Mouse (Mus musculus) mesoderm, embryonic 11.5 days (tissue): ENCODE results near the gene Gba.
"Not testable (repeated sequence)": the region's sequence is repeated elsewhere in the genome, so short reads cannot be mapped to it uniquely, and the experiment has no call there.

Experiments used
- DNase-seq: peaks from one replicate; pipeline ENCODE4 v3.0.0-alpha.2; 2012; ENCODE audit warnings: low read depth, low spot score

The Gba gene

DNA sequence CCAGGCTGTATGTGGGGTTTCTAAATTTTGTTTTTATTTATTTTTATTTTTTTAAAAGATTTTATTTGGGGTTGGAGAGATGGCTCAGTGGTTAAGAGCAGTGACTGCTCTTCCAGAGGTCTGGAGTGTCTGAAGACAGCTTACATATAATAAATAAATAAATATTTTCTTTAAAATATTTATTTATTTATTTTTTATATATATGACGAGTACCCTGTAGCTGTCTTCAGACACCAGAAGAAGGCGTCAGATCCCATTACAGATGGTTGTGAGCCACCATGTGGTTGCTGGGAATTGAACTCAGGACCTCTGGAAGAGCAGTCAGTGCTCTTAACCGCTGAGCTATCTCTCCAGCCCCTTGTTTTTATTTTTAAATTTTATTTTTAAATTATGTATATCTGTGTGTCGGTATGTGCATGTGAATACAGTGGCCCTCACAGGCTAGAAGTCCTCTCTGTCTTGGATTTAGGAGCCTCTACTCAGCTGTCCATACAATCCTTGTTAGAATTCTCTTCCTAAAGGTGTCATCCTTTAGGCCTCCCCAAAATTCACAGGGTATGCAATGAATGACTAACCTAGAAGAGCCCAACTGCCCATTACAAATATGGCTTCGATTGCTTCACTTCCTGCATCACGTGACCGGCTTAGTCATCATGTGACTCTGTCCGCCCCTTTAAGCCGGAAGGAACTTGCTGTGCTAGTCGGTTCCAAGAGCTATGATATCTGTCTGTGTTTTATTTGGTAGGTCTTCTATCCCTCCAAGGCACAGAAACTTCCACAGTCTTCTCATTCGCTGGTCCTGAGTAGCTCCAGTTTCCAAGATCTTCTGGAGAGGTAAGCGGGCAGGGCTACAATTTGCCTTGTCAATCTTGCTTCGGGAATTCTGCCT lies at the start of gene Gba:
TSS of gene Gba (plus strand) at position 676 of the 889 bp plus-strand sequence.
- peak; percentile 90 for DNase-seq

DNA sequence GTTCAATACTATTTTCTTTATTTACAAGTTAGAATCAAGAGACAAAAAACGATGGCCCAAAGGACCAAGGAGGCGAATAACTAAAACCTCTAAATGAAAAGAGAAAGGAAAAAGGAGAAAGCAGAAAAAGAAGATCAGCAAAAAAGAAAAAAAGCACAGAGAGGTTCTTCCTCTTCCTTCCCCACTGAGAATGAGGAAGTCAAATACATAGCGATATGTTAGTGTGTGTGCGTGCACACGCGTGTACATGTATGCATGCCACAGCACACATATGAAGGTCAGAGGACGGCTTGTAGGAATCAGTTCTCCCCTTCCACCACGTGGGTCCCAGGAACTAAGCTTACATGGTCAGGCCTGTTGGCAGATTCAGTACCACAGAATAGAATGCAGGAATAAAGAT lies 45.8 kb upstream of the Gba start:
- DNase-seq: no peak

DNA sequence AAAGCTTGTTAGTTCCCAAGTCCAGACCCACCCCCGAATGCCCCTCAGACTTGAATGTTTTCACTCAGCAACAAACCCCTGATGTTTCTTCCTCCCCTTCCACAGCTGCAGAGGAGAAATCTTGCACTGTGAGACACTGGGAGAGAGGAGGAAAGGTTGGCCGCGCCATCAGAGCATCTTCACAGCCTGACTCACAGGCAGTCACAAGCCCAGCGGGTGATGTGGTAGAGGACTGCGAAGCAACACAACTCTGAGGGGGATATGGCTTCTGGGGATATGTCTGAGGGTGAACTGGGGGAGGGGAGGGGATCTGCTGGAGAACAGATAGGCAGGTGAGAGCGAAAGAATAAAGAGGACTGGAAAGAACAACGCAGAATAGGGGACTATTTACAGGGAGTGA lies 44.1 kb upstream of the Gba start:
- no peak for DNase-seq

DNA sequence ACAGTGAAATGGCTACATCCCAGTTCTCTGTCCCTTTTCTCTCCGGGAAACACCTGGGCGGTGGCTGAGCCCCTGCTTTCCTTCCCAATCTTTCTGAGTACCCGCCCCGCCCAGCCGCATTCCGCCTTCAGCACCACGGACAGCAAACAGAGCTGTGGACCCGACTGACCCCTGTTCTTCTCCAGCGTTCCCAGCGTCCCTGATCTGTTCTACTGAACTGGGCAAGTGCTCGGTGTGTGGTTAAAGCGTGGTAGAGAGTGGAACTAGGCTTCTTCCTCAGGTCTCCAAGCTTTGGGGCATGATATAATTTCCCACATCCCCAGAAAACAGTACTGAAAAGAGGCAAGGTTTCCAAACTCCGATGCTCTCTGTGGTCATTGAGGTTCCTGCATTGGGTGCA lies 43.5 kb upstream of the Gba start:
- peak; percentile 75 for DNase-seq

DNA sequence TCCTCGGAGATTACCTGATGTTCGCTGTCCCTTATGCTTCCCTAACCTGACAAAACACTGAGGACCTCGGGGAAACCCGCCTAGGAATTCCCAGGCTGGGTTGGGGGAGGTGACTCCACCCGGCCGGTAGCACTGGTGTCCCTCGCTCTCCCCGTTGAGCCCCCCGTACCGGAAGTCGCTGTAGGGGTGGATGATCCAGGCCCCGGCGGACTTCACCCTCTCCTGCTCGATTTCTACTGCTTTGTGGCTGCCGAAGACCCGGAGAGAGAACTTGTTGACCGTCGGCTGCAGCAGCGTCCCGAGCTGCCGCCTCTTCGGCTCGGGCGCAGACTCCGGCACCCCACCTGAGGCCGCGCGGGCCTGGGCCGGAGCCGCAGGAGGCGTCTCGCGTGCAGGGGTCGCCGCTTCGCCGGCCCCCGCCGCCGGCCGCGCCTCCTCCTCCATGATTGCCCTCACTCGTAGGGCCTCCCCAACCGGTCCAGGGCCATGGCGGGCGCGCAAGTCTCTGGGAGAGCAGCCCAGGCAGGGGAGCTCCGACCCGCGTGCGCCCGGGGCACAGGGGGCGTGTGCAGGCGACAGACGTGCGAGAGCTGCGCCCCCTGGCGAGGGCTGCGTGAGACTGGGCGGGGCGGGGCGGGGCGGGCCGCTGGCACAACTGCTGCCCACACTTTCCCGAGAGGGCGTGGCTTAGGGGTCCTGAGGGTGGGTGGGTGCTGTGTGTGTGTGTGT lies 42.9 kb upstream of the Gba start, which contains the start of gene Hcn3:
TSS of gene Hcn3 (minus strand) at position 581 of the 729 bp plus-strand sequence.
- DNase-seq: peak; percentile 86

DNA sequence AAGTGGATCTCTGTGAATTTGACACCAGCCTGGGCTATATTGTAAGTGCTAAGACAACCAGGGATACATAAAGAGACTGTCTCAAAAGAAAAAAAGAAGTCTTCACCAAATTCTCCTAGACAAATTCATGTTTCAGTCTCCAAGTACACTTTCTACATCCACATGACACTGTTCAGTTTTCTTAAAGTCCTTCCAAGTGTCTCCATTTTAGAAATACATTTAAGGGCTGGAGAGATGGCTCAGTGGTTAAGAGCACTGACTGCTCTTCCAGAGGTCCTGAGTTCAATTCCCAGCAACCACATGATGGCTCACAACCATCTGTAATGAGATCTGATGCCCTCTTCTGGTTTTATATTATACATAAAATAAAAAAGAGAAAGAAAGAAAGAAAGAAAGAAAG lies 41.5 kb upstream of the Gba start:
- DNase-seq: not testable (repeated sequence)

DNA sequence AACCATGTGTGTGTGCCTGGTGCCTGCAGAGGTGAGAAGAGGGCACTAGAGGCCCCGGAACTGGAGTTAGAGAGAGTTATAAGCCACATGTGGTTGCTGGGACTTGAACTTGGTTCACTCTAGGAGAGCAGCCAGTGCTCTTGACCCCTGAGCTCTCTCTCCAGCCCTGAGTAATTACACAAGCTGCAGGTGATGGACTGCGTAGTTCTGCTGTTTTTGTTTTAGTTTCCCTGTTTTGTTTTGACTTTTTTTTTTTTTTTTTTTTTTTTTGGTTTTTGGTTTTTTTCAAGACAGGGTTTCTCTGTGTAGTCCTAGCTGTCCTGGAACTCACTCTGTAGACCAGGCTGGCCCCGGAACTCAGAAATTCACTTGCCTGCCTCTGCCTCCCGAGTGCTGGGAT lies 40.9 kb upstream of the Gba start:
- no peak for DNase-seq

DNA sequence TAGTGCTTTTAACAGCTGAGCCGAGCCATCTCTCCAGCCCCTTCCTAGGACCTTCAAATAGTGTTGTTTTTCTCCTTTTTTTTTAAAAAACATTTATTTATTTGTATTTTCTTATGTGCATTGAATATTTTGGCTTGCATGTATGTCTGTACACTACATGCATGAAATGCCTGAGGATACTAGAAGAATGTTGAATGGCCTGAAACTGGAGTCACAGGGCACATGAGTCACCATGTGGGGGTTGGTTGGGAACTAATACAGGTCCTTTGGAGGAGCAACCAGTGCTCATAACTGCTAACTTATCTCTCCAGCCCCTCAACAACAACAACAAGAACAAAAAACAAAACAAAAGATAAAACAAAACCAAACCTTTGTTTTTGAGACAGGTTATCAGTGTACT lies 39.6 kb upstream of the Gba start:
- no peak for DNase-seq

DNA sequence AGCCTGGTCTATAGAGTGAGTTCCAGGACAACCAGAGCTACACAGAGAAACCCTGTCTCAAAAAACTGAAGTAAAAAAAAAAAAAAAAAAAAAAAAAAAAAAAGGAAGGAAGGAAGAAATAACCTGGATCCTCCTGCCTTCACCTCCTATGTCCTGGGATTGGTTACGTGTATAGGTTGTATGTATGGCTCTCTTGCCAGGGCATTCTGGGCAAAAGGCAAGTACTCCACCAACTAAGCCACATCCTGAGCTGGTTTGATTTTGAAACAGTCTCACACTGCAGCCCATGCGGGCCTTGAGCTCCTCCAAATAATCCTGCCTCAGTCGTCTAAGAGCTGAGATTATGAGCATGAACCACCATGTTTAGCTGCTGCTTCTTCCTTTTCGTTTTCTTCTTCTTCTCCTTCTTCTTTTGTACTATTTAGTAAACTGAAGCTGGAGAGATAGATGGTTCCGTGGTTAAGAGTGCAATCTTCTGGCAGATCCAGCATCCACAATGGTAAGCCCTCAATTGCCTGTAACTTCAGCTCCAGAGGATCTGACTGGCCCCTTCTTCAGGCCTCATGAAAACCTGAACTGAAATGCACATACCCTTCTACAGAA lies 39.0 kb upstream of the Gba start:
- DNase-seq: no peak

DNA sequence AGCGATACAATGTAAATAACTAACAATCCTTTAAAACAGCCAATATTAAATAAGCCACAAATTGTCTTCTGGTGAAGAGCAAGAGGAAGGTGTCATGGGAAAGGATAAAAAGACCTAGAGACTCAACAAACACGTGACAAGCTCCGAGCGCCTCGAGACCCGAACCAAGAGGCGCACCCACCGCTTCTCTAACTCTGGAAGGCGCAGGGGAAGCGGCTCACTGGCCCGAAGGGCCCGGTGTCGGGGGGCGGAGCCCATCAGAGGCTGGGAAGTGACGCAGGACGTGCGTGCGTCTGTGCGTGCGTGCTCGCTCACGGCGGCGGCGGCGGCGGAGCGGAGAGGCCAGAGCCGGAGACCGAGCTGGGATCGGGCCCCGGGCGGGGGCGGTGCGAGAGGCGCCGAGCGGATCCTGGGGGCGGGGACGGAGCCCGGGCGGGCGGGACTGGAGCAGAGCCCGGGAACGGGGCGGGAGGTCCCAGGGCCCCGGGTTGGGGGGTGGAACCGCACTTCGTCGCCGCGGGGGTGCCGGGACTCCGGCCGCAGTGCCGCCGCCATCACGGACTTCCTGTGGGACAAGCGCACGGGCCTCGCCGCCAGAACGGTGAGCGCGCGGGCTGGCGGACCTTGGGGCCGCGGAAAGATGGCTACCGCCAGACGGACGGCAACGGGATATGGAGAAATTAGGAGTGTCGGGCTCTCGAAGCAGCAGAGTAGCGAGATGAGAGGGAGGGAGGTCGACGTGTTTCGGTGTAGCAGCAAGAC lies 38.0 kb upstream of the Gba start, which contains the start of gene Clk2:
TSS of gene Clk2 (plus strand) at position 290 of the 762 bp plus-strand sequence.
- DNase-seq: peak; percentile 94

DNA sequence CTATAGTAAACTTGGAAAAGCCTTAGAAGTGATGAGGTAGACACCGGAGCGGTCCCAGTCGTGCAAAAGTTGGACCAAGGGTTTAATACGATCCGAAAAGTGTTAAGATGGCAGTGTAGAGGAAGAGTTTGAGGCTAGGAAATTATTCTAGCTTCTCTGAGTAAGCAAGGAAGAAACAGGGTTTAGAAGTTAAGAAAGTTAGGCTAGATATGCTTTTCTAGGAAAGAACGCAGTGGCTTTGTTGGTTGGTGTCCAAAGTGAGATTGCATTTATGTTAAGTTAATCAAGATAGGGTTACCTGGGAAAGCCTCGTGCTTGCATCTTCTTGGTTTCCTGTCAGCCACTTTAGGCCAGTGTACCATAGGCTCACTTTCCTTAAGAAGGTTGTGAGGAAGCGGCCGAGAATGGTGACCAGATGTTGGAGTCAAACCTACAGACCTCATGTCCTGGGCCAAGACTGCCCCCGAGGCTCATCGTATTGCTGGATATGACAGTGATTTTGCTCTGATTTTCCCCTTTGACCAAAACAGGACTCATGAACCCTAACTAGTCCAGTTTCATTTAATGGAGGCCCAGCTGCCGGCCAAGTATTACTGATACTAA lies 37.4 kb upstream of the Gba start:
- DNase-seq: no peak

DNA sequence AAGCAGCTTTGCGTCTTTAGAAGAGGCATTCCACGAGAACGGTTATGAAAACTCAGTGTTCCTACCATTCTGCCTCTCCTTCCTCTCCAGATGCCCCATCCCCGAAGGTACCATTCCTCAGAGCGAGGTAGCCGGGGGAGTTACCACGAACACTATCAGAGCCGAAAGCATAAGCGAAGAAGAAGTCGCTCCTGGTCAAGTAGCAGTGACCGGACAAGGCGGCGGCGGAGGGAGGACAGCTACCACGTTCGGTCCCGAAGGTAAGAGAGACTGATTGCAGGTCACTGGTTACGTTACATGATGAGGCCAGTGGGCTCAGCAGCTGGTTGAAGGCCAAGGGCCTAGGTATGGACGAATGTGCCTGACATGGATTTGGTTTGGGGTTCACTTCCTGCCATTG lies 35.8 kb upstream of the Gba start:
- DNase-seq: no peak

DNA sequence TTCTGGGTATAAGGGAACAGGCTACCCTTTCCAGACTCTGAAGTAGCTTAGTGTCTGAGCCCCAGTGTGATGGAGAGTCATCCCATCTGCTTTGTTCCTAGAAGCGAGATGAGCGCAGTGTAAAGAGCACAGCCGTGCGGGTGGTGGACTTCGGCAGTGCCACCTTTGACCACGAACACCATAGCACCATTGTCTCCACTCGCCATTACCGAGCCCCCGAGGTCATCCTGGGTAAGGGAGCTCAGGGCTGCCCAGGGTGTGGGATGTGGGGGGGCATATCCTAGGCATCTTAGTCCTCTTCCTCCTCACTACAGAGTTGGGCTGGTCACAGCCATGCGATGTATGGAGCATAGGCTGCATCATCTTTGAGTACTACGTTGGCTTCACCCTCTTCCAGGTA lies 27.9 kb upstream of the Gba start:
- no peak for DNase-seq

DNA sequence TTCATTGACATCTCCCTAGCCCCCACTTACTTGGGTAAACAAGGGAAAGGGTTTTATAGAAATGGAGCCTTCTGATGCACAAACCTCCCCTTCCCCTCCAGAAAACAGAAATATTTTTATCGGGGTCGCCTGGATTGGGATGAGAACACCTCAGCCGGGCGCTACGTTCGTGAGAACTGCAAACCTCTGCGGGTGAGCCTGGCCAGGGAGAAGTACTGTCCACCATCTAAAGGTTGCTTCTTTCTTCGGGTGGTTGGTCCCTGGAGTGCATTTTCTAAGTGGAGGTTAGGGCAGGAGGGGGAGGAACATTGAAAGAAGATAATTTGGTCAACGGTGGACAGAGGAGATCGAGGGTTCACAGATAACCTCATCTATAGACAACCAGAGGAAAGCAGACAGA lies 27.2 kb upstream of the Gba start:
- DNase-seq: no peak

DNA sequence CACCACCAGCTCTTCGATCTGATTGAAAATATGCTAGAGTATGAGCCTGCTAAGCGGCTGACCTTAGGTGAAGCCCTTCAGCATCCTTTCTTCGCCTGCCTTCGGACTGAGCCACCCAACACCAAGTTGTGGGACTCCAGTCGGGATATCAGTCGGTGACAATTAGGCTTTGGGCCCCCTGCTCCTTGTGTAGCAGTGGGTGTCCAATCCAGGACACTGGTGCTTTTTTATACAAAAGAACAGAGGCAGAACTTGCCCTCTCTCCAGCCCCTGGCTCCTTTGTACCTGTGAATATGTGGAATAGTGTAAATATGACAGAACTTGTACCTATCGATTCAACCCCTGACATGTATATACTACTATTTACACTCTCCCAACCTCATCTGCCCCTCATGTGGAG lies 26.3 kb upstream of the Gba start:
- DNase-seq: no peak

DNA sequence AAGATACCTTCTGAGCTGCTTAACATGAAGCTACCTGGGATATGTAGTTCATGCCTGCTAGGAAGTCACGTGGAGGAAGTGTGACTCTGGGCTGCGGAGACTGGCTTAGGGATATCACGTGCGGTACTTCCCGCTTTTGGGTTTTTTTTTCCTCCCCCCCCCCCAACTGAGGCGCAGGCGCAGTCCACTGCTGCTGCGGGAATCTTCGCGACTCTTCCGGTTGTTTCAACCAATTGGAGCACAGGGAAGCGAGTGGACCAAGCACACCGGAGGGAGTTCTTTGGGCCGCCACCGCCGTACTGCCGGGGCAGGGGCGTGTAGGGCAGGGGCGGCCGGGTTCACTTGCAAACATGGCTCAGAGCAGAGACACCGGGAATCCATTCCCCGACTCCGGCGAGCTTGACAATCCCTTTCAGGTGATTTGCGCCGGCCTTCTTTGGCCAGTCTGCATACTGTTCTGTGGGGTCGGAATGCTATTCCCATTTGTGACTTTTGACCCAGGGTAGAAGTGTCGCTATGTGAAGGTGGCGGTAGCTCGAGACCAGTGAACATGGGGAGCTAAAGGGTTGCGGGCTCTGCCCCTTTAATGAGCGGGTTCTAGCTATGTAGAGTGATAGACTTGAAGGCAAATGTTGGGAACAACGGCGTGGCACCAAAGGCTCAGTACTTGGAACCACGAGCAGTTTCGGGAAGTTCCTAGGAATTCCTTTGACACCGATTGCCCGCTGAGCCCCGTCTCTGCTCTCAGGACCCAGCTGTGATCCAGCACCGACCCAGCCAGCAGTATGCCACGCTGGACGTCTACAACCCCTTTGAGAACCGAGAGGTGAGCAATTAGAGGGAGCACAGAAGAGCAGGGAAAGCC lies 25.3 kb upstream of the Gba start, which contains the start of gene Scamp3:
TSS of gene Scamp3 (plus strand) at position 232 of the 865 bp plus-strand sequence.
- DNase-seq: peak; percentile 97

DNA sequence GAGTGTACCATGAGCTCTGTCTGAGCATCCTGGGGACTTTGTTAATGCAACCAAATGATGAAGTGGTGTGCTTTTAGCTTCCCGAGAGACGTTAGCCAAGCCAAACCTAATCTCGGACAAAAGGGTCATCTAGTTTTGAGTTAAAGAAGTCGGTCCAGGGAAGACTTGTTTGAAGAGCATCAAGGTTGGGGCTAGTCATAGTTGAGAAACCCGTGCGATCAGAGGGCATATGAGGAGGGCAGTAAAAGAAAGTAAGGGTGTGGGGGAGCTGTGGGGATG lies 24.7 kb upstream of the Gba start:
- no peak for DNase-seq

DNA sequence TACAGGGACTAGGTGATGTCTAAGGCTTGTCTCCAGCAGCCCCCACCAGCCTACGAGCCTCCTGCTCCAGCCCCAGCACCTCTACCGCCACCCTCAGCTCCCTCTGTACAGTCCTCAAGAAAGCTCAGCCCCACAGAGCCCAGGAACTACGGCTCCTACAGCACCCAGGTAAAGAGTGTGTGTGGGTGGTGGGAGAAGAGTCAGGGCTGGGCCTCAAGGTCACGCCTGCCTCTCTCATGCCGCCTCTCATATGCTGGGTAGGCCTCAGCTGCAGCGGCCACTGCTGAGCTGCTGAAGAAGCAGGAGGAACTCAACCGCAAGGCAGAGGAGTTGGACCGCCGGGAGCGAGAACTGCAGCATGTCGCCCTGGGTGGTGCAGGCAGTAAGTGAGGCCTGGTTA lies 23.7 kb upstream of the Gba start:
- DNase-seq: no peak

DNA sequence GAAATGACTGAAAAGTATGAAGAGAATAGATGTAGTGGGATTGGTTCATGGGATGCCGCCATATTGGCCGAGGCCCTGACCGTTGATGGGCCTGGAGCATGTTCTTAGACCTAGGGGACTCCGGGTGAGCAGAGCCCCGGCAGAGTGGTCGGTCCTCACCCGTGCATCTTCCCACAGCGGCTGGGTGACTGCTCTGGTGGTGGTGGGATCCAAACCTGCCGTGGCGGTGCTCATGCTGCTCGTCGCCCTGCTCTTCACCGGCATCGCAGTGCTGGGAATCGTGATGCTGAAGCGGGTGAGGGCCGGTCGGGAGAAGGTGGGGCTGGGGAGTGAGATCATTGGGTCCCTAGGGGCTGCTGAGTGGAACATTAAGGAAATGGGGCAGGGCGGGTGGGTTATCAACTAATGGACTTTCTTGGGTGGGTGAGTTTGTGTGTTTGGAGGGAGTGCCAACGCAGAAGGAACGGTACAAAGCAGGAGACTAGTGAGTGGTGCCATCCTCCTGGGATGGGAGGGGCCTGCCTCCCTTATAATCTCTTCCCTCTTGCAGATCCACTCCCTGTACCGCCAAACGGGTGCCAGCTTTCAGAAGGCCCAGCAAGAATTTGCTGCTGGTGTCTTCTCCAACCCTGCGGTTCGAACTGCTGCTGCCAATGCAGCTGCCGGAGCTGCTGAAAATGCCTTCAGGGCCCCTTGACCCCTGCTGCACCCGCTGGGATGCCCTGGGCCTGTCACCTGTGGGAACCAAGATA lies 20.8 kb upstream of the Gba start:
- no peak for DNase-seq
